Comparison of ENCODE assay signal across 12 mouse cellular contexts in genomic region chr7:139851098-139851497, GRCm38 (mm10). TPM values are rescaled to one million over a fixed set of nuclear protein-coding genes. Genes with fewer than 3 reads are reported as not detected.
DNase-seq lines count a peak whose midpoint lies in the region; ATAC-seq and TF ChIP-seq lines count a peak whose summit lies in the region.
"Had no signal": no experiment of that assay in that cellular context is flagged by ENCODE, and none has a peak within 500 bp of the region (broad histone marks: within the 10 kb centered on the region; RNA-seq: fewer than 3 reads in every experiment).

No protein-coding gene starts in this region.

- H3K4me3 ChIP-seq in cortical plate, adult 2 months (ENCODE audit: insufficient read depth, low read length): no peak overlapping the region
- H3K4me3 ChIP-seq in hindbrain, embryonic 15.5 days: no peak overlapping the region
- no peak overlapping the region for H3K4me3 ChIP-seq in midbrain, embryonic 14.5 days (replicated peaks; ENCODE audit: low read depth, low read length)
- H3K4me3 ChIP-seq: limb, embryonic 15.5 days had no signal

- no peaks in the 10 kb centered on the region for H3K27me3 ChIP-seq in hindbrain, embryonic 15.5 days
- no peaks in the 10 kb centered on the region for H3K27me3 ChIP-seq in midbrain, embryonic 14.5 days (ENCODE audit: control insufficient read depth, insufficient read depth, low read length)
- H3K27me3 ChIP-seq: limb, embryonic 15.5 days had no signal

- no peak overlapping the region for H3K9ac ChIP-seq in hindbrain, embryonic 15.5 days
- H3K9ac ChIP-seq in midbrain, embryonic 14.5 days (replicated peaks; ENCODE audit: low read length): 0 out of 2 replicates have a peak overlapping the region, but pooled peaks have one; percentile 23
- H3K9ac ChIP-seq: limb, embryonic 15.5 days had no signal

- TF ChIP-seq CTCF in cortical plate, adult 2 months (IDR thresholded peaks at IDR 0.05; ENCODE audit: extremely low read depth, insufficient read depth, low read length): no peak

- no peak overlapping the region for H3K4me2 ChIP-seq in hindbrain, embryonic 15.5 days
- no peak overlapping the region for H3K4me2 ChIP-seq in midbrain, embryonic 14.5 days (ENCODE audit: low read length)
- H3K4me2 ChIP-seq: limb, embryonic 15.5 days had no signal

- ATAC-seq in hindbrain, embryonic 15.5 days (ENCODE audit: low FRiP score, low read depth): peak; percentile 63
- ATAC-seq in midbrain, embryonic 14.5 days (ENCODE audit: low FRiP score, low TSS enrichment): peak; percentile 57; the same call in 1 of the 2 replicates
- ATAC-seq: inflammation-experienced regulatory T-cells, adult 6 months; lung, postnatal 0 days had no signal

- TF ChIP-seq POLR2A in cortical plate, adult 2 months (IDR thresholded peaks at IDR 0.05; ENCODE audit: extremely low read depth, insufficient read depth, low read length): no peak

- DNase-seq in brain, adult 2 months (ENCODE audit: low read depth, low spot score): peak; percentile 84
- DNase-seq in midbrain, embryonic 14.5 days: peak; percentile 85
- no peak for DNase-seq in thymus, postnatal 0 days (ENCODE audit: low spot score)
- no peak for DNase-seq in cerebellum, adult 18-20 months
- no peak for DNase-seq in adrenal gland, postnatal 4 days (ENCODE audit: low spot score in 2 of 2)
- no peak for DNase-seq in heart, adult 18-20 months
- DNase-seq: kidney, postnatal 4 days had no signal

- 0 out of 2 replicates have a peak, but pooled peaks cover 3% of the 10 kb centered on the region for H3K36me3 ChIP-seq in hindbrain, embryonic 15.5 days
- peaks cover 14% of the 10 kb centered on the region; the same call in 1 of the 2 replicates for H3K36me3 ChIP-seq in midbrain, embryonic 14.5 days (ENCODE audit: control insufficient read depth, insufficient read depth, low read length)
- H3K36me3 ChIP-seq: limb, embryonic 15.5 days had no signal

- no peaks in the 10 kb centered on the region for H3K9me3 ChIP-seq in hindbrain, embryonic 15.5 days
- H3K9me3 ChIP-seq in midbrain, embryonic 14.5 days (ENCODE audit: control insufficient read depth, low read length): no peaks in the 10 kb centered on the region
- H3K9me3 ChIP-seq: limb, embryonic 15.5 days had no signal

- peaks cover 16% of the 10 kb centered on the region for H3K4me1 ChIP-seq in cortical plate, adult 2 months (ENCODE audit: control insufficient read depth, insufficient read depth, low read length)
- H3K4me1 ChIP-seq in hindbrain, embryonic 15.5 days (replicated peaks): peaks cover 27% of the 10 kb centered on the region
- peaks cover 23% of the 10 kb centered on the region for H3K4me1 ChIP-seq in midbrain, embryonic 14.5 days (ENCODE audit: control insufficient read depth, insufficient read depth, low read length)
- H3K4me1 ChIP-seq: limb, embryonic 15.5 days had no signal

- WGBS in hindbrain, embryonic 15.5 days: 30% methylated on average over 6 of the region's 6 CpGs
- WGBS in midbrain, embryonic 14.5 days: 33% methylated on average over 6 of the region's 6 CpGs

- H3K27ac ChIP-seq in cortical plate, adult 2 months (ENCODE audit: insufficient read depth, low read length): peak overlapping the region; percentile 17; the same call in 1 of the 2 replicates
- H3K27ac ChIP-seq in hindbrain, embryonic 15.5 days (replicated peaks): peak overlapping the region; percentile 82
- H3K27ac ChIP-seq in midbrain, embryonic 14.5 days (replicated peaks; ENCODE audit: low read depth, low read length): peak overlapping the region; percentile 87
- H3K27ac ChIP-seq: limb, embryonic 15.5 days had no signal

RNA-seq across cellular contexts. Expression of gene Adgra1, which starts 17.1 kb away (rescaled TPM):
- polyA plus RNA-seq in cortical plate, adult 2 months (2012; rRNA removed): 37.5 and 41.6 TPM in 2 replicates
- 26.2 and 26.5 TPM in 2 replicates for polyA plus RNA-seq in hindbrain, embryonic 15.5 days (2015; fragmentation: Nextera tagmentation; extraction: Ambion mirVana)
- polyA plus RNA-seq in midbrain, embryonic 14.5 days (2014; fragmentation: Nextera tagmentation; extraction: Ambion mirVana): 16.5 and 24.2 TPM in 2 replicates
- not detected in 2 replicates for polyA plus RNA-seq in thymus, postnatal 0 days (2015; fragmentation: Nextera tagmentation; extraction: Ambion mirVana)
- 1 to 10 TPM; 4.7 to 5.0 TPM for total RNA-seq in adrenal gland, postnatal 4 days (2021)
- under 1 TPM in 1 of 2 experiments, not detected in 1; 0.05 TPM for total RNA-seq in heart, adult 18-20 months (2021)
- polyA plus RNA-seq: inflammation-experienced regulatory T-cells, adult 6 months had no signal

RNA-seq across cellular contexts. Expression of gene Kndc1, which starts 43.4 kb away (rescaled TPM):
- polyA plus RNA-seq in cortical plate, adult 2 months (2012; rRNA removed): 54.8 and 56.1 TPM in 2 replicates
- polyA plus RNA-seq in hindbrain, embryonic 15.5 days (2015; fragmentation: Nextera tagmentation; extraction: Ambion mirVana): 14.6 and 18.1 TPM in 2 replicates
- polyA plus RNA-seq in midbrain, embryonic 14.5 days (2014; fragmentation: Nextera tagmentation; extraction: Ambion mirVana): 20.6 and 22.9 TPM in 2 replicates
- polyA plus RNA-seq in thymus, postnatal 0 days (2015; fragmentation: Nextera tagmentation; extraction: Ambion mirVana): 0.90 and 1.0 TPM in 2 replicates
- 1 to 10 TPM; 1.6 to 1.7 TPM for total RNA-seq in adrenal gland, postnatal 4 days (2021)
- under 1 TPM in 1 of 2 experiments, not detected in 1; 0.26 TPM for total RNA-seq in heart, adult 18-20 months (2021)

Comparison
In these comparisons a context has a peak if more than half of its experiments do, and no peak if none do; other contexts are left out.
1. DNase-seq: peak in brain, adult 2 months (single experiment) and midbrain, embryonic 14.5 days (single experiment); none in thymus, postnatal 0 days (single experiment), cerebellum, adult 18-20 months (0 of 2), adrenal gland, postnatal 4 days (0 of 2) and heart, adult 18-20 months (0 of 2).
2. H3K27ac ChIP-seq: peak in every context shown above with its lines; median percentile 87 in midbrain, embryonic 14.5 days; 82 in hindbrain, embryonic 15.5 days; 17 in cortical plate, adult 2 months.
3. RNA of gene Adgra1, which starts 17.1 kb away (polyA plus RNA-seq): 37.5 to 41.6 TPM in cortical plate, adult 2 months, 26.2 to 26.5 TPM in hindbrain, embryonic 15.5 days and 16.5 to 24.2 TPM in midbrain, embryonic 14.5 days; not detected in thymus, postnatal 0 days; every median in the first group is over 10 times any median in the second.